Mouse (Mus musculus) heart, postnatal 0 days (tissue): ENCODE results near the gene Myo1d.

ENCODE experiments used
- CTCF ChIP-seq: IDR thresholded peaks from 2 replicates; pipeline ENCODE4 v1.5.1; 2016; ENCODE audit warnings: antibody characterized with exemption, control low read depth, low read depth
- EP300 ChIP-seq: IDR thresholded peaks from 2 replicates; pipeline ENCODE4 v1.6.1; 2016; ENCODE audit warnings: antibody characterized with exemption, low read depth

GRCm38 (mm10) chr11:80505581-80505980, 274.2 kb downstream of the Myo1d start:
- no peak for TF ChIP-seq CTCF
- TF ChIP-seq EP300 = no peak
